Mouse (Mus musculus) v-Abl transformed pro-B cells (cell line): ENCODE measurements around the gene Tvp23a.

Experiments
- in situ Hi-C, 2 experiments: fragments of 400-800 bp; cut with MboI; formaldehyde crosslinking; loops; one replicate each; pipeline ENCODE4 v1.15.1; 2025; ENCODE audit not compliant: unreplicated experiment in 2 of 2

The Tvp23a gene

DNA sequence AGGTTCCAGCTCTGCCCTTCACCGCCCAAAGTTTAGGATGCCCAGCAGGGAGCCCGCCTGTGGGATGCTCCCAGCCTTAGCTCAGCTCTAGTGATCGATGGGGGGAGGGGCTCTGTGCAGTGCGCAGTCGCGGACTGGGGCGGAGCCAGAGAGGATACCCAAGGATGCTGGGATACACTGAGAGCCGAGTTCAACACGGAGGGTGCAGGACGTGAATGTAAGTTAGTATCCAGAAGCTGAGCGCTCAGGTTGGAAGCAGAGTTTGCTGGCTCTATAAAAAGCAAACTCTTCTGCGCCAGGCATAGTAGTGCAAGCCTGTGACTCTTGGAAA lies at the start of gene Tvp23a:
Tvp23a (minus strand) TSS at position 99 of the 331 bp plus-strand sequence.
- in situ Hi-C loops = no loop called here

DNA sequence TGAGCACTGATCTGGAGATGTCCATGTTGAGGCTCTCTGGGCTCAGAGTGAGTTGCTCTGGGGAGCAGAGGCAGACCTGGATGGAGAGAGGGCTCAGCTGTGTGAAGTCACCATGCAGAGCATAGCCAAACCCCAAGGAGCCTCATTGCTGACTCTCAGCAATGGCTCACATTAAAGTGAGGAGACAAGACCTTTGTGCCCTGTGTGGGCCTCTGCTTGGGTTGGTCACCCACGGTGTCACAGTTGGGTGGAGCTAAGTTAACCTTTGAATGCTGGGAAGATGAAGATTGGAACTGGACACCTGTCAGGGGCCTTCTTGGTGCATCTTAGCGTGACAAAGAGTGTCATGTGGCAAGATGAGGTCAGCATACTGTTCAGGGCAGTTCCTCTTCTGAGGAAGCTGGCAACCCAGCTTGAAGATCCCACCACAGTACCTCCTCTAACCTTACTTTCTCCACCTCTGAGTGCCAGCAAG lies 48.7 kb upstream of the Tvp23a start:
- in situ Hi-C loops = no loop called here

DNA sequence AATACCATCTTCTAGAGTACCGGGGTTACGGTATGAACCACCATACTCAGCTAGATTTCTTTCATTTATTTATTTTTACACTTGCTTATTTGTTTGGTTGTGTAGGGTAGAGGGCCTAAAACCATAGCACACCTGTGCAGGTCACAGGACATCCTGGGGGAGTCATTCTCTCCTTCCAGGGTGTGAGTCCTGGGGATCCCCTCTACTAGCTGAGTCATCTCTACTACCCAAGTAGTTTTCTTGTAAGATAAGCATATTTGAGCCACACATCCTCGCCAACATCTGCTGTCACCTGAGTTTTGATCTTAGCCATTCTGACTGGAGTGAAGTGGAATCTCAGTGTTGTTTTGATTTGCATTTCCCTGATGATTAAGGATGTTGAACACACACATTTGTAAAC lies 45.4 kb upstream of the Tvp23a start:
- in situ Hi-C loops = no loop called here

DNA sequence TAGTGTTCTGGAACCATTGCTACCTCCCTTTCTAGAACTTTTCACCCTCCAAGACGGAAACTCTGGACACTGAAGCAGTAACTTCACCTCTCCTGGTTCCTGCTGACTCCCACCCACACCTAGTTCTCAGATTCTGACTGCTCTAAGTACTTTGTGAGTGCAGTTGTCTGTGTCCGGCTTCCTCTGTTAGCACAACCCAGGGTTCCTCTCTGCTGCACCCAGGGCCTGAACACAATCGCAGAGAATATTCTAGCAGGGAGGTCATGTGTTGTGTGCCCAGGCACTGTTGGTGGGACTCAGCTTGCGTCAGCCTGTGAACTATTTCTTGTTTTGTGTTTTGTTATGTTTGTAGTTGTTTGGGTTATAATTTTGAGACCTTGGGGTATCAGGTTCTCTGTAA lies 44.6 kb upstream of the Tvp23a start:
- in situ Hi-C loops = no loop called here

DNA sequence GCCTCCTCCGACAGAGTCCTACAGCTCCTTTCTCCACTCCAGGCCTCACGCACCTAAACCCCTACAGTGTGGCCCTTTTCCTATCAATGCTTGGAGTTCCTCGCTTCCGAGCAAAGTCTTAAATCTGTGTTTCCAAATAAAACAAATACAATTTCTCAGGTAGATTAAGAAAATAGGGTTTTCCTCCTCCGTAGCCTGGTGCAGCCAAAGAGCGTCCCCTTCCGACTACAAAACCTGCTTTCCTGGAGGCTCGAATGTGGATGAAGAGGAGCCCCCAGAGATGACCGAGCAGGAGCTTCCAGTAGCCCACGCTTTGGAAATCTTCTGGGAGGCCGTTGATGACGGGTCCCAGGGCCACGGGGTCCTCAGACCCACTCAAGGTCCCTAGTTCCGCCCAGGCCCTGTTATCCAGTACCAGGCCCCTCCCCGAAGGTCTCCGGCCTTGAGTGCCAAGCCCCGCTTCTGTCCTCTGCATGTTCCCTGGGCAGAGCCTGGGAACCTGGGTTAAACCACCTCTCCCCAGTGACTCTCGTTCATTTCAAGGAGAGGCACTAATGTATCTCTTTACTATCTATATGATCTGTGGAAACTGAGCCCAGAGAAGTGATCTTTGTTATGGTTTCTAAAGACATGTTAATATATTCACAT lies 43.5 kb upstream of the Tvp23a start:
- in situ Hi-C loops = no loop called here

DNA sequence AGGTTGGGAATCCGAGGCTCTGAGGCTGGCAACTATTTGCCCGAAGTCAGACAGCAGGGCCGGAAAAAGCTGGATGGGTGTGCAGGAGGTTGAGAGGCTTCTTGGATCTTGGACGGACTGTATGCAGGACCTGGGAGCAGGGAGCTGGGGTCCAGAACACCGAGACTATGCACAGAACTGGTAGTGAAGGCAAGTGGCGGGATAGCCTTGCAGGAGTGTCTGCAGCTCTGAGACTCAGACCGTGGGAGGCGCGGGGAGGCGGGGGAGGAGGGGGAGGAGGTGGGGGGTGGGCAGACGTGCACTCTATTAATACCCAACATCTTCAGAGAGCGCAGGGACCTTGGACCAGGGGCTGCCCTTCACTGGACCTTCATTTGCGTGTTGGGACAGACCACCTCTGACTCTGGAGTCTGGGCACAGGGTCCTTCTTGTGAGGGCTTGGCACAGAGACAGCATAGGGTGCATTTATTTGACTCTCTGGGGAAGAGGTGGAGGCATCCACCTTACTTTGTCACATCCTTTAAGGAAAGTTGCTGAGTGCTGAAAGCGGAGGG lies 42.8 kb upstream of the Tvp23a start:
- in situ Hi-C loops = no loop called here

DNA sequence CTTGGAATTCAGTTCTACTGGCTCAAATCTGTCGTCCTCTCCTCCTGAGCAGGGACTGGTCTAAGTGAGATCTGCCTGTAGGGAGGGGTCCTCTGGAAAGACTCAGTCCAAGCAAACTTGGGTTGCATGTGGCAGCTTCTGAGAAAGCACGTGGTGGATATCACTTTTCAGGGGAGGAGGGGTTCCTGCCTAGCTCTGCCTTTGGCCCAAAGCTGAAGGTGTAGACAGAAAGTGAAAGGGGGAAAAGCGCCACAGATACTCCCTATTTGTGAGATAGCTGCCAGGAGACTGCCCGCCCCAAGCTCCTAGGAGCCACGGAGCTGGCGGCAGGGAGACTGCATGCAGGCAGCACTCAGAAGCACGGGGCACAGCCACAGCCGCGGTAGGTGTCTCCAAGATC lies 42.3 kb upstream of the Tvp23a start:
- in situ Hi-C loops = no loop called here

DNA sequence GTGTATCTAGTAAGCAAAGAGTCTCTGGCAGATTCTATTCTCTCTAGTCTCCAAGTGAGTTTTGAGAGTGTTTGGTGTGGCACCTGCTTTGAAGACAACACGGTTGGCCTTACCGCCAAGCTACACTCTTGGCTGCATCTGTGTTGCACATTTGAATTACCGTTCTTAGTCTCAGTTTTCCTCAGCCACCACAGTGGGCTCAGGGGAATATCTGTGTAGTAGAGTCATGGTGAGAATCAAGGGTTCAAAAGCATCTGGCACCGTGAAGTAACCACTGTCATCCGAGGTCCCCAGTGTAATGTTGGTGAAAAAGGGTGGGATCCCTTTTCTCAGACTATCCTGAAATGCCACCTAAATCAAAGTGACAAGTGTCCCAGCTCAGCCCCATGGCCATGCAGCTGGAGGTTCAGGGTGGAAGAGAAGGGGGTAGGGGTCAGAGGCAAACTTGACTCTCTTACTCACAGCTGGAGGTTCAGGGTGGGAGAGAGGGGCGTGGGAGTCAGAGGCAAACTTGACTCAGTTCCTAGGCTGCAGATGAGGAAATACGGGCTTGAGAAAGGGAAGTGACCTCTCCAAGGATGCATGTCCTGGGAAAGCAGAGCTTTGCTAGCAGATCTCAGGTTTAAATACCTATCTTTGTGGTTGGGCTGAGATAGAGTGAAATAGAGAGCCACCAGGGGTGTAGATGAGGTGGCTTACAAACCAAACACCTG lies 41.8 kb upstream of the Tvp23a start:
- in situ Hi-C loops = no loop called here

DNA sequence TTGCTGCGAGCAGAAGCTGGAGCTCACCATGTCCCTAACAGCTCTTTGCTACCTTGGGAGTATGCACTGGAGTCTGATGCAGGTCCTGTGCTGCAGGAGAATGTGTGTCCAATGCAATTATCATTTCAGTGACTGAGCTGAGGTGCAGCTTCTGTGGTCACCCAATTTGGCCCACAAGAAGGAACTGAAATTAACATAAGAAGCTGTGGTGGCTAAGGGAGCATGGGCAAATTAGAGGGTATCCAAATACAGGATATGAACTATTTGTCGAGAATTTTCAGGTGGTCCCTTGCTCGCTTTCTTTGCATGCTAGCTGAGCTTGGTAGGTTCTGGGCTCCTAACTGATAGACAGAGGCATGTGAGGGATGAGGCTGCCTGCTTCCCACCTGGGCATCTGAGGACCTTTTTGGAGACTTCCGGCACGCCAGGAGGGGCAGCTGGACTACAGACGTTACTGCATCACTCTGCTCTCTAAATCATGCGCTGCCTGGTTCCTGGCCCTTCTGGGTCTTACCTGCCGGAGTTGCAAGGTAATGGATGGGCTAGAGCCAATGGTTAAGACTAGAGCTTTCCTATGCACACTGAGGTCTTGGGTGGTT lies 40.8 kb upstream of the Tvp23a start:
- in situ Hi-C loops = no loop called here

DNA sequence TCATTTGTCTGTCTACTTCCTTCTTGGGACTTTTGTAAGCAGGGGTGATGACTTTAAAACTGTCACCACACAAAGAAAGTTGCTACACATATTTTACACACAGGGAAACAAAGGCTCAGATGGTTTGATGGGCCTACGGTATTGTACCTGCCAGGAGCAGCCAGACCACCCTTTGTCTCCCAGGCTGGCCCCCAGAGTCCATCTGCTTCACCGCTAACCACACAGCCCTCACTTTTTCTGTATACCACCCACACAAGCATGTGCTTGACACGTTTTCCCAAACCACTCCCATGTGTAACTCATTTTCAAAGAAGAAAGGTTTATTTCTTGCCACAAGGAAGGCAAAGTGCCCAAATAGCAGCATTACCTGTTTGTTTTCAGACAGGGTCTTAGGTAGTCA lies 39.8 kb upstream of the Tvp23a start:
- in situ Hi-C loops = no loop called here

DNA sequence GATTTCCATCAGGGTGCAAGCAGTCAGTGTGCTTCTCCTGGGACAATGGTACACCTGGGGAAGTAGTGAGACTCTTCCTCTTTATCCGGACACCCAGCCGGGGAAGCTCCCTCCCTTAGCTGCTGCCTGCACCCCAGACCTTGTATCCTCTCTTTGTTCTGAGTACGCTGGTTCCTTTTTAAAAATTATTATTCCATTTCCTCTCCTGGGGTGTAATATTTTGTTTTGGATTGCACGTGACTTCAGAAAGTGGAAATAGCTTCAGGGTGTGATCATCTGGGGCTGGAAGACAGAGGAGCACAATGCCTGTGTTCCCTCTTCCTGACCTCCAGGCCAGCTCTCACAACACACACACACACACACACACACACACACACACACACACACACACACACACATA lies 35.2 kb upstream of the Tvp23a start:
- in situ Hi-C loops = no loop called here

DNA sequence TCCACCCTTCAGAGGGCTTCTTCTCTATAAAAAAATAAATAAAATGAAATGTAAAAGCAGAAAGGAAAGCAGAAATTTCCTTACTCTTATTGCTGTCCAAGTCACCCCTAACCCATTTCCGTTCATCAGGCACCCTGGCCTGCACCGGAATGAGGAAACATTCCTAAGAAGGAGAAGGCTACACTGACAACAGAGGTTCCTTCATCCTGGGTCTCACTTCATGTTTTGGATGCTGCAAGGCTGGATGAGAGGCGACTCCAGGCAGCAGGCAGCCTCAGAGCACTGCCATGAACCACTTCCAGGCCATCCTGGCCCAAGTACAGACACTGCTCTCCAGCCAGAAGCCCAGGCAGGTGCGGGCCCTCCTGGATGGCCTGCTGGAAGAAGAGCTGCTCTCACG lies 32.7 kb upstream of the Tvp23a start, which contains the start of gene Ciita:
Ciita (plus strand) TSS at position 203 of the 400 bp plus-strand sequence.
- in situ Hi-C loops = no loop called here

DNA sequence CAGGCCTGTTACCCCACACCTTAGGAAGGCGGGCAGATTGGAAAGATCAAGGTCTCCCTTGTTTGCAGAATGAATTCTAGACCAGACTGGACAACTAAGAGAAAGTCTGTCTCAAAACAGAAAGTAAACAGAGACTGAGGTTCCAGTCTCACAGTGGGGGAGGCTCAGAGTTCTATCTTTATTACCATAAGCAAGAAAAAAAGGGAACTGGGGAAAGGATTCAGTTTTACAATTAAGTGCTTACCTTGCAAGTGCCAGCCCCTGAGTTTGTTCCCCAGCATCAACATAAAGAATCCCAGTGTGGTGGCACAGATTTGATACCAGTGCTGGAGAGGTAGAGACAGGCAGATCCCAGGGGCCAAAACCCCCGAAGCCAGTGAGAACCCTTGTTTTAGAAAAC lies 28.8 kb upstream of the Tvp23a start:
- in situ Hi-C loops = no loop called here

DNA sequence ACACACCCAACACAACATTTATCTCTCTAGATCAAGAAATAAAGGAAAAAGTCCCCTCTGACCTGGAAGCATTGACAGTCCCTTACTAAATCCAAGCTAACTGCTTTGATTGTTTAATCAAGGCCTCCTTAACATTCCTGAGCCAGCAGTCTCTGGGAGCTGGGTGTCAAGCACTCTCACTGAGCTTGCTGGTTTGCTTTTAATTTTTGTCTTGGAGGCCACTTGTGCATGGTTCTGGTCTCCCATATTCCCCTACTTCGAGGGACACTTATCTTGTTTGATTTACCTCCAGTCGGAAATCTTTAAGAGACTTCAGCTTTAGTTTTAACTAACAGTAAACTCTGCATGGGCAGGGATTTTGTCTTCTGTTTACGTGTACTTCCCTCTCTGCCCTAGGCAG lies 27.8 kb upstream of the Tvp23a start:
- in situ Hi-C loops = no loop called here

DNA sequence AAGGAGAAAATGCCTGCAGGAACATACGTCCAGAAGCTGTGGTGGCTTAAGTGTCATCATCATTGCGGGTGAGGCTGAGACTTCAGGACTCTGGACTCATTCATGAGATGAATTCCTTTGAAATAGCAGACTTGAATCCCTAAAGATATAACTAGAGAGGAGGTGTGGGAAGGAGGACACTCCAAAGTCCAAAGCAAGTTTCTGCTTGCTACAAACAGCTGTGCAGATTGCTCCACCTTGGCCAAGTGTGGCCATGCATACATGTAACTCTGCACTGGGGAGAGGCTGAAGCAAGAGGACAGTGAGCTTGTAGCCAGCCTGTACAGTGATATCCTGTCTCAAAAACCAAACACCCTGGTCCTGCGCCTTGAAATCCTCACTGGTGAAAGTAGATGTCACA lies 24.8 kb upstream of the Tvp23a start:
- in situ Hi-C loops = no loop called here

DNA sequence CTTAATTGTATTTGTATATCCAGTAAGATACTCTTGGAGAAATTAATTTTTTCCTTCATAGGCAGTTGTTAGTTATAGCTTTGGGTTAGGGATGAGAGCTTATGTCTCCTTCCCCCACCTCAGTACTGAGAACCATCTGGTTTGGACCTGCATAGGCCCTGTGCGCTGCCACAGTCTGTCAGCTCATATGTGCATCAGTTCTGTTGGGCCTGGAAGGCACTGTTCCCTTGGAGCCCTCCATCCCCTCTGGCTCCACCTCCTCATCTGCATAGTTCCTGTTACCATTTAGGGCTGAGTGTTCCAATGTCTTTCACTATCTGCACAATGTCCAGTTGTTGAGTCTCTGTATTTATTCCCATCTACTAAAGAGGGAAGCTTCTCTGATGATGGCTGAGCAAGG lies 21.0 kb upstream of the Tvp23a start:
- in situ Hi-C loops = no loop called here

DNA sequence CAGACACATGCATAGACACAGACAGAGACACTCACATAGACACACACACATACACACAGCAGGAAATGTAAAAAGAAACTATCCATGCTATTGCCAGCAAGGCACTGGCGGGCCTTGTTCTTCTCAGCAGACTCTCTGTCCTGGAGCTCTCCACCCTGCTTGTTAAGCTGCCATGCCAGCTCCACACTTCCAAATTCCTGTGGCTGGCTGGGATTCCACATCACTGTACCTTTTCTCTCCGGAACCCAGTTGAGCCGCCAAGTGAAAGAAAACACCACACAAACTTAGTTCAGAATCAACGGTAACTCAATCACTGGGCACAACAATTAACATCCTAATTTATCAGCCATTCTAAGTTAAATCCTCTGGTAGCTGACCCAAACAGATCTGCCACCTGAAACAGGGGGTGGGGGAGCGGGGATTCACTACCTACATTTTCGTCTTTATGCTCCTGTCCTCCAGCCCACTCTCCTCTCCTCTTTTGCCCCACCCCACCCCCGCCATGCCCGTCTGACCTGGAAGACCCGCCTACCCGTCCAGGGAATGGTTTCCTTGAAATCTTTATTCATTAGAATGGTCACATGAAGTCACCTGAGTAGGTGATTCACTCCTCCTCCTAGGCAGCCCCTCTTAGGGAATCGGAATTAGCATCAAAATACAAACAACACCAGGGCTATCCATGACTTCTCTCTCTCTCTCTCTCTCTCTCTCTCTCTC lies 20.4 kb upstream of the Tvp23a start:
- in situ Hi-C loops = no loop called here

DNA sequence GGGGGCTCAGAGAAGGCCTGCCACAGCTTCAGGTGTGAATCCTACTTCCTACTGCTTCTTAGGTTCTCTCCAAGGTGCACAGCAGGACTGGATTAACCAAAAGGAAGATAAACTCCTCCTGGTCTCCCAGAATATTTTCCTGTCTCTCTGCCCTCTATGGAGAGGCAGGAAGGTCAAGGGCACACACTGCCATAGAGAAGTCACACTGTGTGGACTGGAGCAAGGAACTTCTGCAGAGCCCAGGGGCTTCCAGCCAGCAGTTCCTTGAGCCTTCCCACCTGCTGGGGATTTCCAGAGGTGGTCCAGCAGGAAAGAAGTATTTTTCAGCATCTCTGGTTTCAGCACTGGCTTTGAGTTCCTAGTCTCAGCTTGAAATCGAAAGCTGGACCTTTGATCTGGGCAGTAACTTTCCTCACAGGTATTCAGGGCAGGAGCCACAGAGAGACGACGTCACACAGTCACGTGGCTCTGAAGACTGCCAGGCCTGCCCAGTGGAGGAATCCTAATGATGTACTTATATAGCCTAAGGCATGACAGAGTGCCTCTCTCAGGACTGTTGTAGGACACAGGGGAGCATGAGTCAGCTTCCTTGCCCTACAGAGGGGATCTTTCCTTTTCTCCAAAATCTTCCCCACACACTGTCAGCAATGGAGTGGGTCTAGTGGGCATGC lies 18.0 kb upstream of the Tvp23a start:
- in situ Hi-C loops = no loop called here

DNA sequence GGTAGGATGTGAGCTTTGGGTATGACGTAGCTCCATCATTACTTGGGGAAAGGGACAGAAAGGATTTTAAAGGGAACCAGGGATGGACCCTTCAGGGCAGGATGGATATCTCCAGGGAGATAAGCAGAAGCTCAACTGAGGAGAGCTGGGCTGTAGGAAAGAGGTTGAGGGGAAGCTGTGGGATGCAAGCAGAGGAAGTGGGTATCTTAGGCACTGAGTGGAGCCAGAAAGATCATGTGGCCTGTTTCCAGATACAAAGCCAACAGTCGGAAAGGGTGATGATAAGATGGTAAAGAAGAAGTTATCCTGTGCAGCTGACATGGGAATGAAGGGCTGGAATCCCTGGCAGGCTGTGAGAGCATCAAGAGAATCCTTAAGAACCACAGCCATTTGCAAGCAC lies 14.0 kb upstream of the Tvp23a start:
- in situ Hi-C loops = no loop called here

DNA sequence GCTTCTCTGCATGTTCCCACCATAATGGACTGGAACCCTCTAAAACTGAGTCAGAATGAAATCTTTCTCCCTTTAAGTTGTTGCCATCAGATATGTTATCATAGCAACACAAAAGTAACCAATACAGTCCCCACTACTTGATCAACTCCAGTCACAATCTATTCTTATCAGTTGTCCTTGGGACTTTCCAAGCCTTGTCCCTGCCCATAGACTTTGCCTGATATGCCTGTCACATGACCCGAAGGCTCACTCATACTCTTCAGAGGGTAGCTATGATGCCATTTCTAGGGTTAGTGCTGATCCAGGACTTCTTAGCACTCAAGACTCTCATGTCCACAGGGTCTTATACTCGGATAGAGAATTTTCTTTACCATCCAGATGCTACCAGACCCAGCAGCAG lies 13.0 kb upstream of the Tvp23a start:
- in situ Hi-C loops = no loop called here

DNA sequence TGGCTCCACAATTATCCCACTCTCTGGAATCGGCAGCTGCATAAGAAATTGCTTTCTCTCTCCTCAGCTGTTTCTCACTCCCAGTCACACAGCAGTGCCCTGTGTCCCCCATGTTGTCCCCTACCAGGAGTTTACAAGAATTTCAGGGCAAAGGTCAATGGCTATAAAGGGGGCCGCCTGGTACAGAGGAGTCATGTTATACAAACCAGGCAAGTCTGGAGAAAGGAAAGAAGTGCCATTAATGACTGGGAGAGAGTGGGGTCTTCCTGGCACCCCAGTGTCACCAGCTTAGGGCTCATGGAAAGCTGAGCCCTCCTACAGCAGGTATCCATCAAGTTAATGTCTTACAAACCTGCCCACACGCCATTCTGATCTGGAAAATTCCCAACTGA lies 7.4 kb upstream of the Tvp23a start:
- in situ Hi-C loops = no loop called here
